Comparison of ENCODE assay signal across 8 mouse cellular contexts in genomic region chr11:87756251-87756820, GRCm38 (mm10). TPM values are rescaled to one million over a fixed set of nuclear protein-coding genes. Genes with fewer than 3 reads are reported as not detected.
DNase-seq lines count a peak whose midpoint lies in the region; ATAC-seq lines count a peak whose summit lies in the region.

No protein-coding gene starts in this region.

- ATAC-seq in inflammation-experienced regulatory T-cells, adult 6 months = peak; percentile 5

- H3K9me3 ChIP-seq in megakaryocyte, embryonic 14.5 days = no peaks in the 10 kb centered on the region

- DNase-seq in CD4-positive helper T cell, adult 2 months (ENCODE audit: low read depth, low spot score) = peak; percentile 88
- DNase-seq in T-cell, adult 2 months (ENCODE audit: low spot score) = peak; percentile 79
- no peak for DNase-seq in frontal cortex, postnatal 36 days (ENCODE audit: low spot score in 2 of 2)
- no peak for DNase-seq in urinary bladder, adult 2 months (ENCODE audit: low spot score)
- no peak for DNase-seq in ovary, postnatal 36 days (ENCODE audit: low spot score)
- DNase-seq in adrenal gland, adult 18-20 months (ENCODE audit: low spot score in 2 of 2) = no peak

- H3K36me3 ChIP-seq in megakaryocyte, embryonic 14.5 days (replicated peaks; ENCODE audit: low read length) = peaks cover 30% of the 10 kb centered on the region

- peaks cover 75% of the 10 kb centered on the region for H3K4me1 ChIP-seq in megakaryocyte, embryonic 14.5 days

- H3K4me3 ChIP-seq in megakaryocyte, embryonic 14.5 days (replicated peaks) = peak overlapping the region; percentile 99

- peaks cover under 1% of the 10 kb centered on the region for H3K27me3 ChIP-seq in megakaryocyte, embryonic 14.5 days (replicated peaks)

RNA-seq across cellular contexts. Expression of gene Tspoap1, which starts 4.0 kb away (rescaled TPM):
- 1 to 10 TPM; 1.7 to 3.8 (median 3.4) TPM for polyA plus RNA-seq in inflammation-experienced regulatory T-cells, adult 6 months (2017; shearing (Covaris generic))
- 12.9 and 13.9 TPM in 2 replicates for polyA plus RNA-seq in megakaryocyte, embryonic 14.5 days (2012; ENCODE audit: insufficient read depth, low replicate concordance)
- 9.7 and 11.4 TPM in 2 replicates for polyA plus RNA-seq in urinary bladder, adult 2 months (2012; rRNA removed)
- total RNA-seq in adrenal gland, adult 18-20 months (2021) = 1 to 10 TPM; 7.6 to 9.5 TPM

RNA-seq across cellular contexts. Expression of gene Supt4a, which starts 19.0 kb away (rescaled TPM):
- polyA plus RNA-seq in inflammation-experienced regulatory T-cells, adult 6 months (2017; shearing (Covaris generic)) = 100 to 1,000 TPM; 357 to 377 (median 371) TPM
- 5.6 and 15.5 TPM in 2 replicates for polyA plus RNA-seq in megakaryocyte, embryonic 14.5 days (2012; ENCODE audit: insufficient read depth, low replicate concordance)
- 94.2 and 98.4 TPM in 2 replicates for polyA plus RNA-seq in urinary bladder, adult 2 months (2012; rRNA removed)
- total RNA-seq in adrenal gland, adult 18-20 months (2021) = 10 to 100 TPM; 65.5 to 72.4 TPM

RNA-seq across cellular contexts. Expression of gene Mpo, which starts 37.0 kb away (rescaled TPM):
- polyA plus RNA-seq in inflammation-experienced regulatory T-cells, adult 6 months (2017; shearing (Covaris generic)) = not detected
- 30.8 and 297 TPM in 2 replicates for polyA plus RNA-seq in megakaryocyte, embryonic 14.5 days (2012; ENCODE audit: insufficient read depth, low replicate concordance)
- polyA plus RNA-seq in urinary bladder, adult 2 months (2012; rRNA removed) = 0.46 and 1.1 TPM in 2 replicates
- not detected for total RNA-seq in adrenal gland, adult 18-20 months (2021)

Comparison
In these comparisons a context has a peak if more than half of its experiments do, and no peak if none do; other contexts are left out.
1. DNase-seq: peak in CD4-positive helper T cell, adult 2 months (single experiment) and T-cell, adult 2 months (single experiment); none in frontal cortex, postnatal 36 days (0 of 2), urinary bladder, adult 2 months (single experiment), ovary, postnatal 36 days (single experiment) and adrenal gland, adult 18-20 months (0 of 2).
2. RNA of gene Mpo, which starts 37.0 kb away (polyA plus RNA-seq): 30.8 to 297 TPM in megakaryocyte, embryonic 14.5 days; 0.46 to 1.1 TPM in urinary bladder, adult 2 months and not detected in inflammation-experienced regulatory T-cells, adult 6 months; every median in the first group is over 10 times any median in the second.